Mouse (Mus musculus): Measurements from ENCODE around the gene Gm7544.
"Not testable (repeated sequence)": the region's sequence is repeated elsewhere in the genome, so short reads cannot be mapped to it uniquely, and the experiment has no call there.

Gene Gm7544

GRCm38 (mm10) chr1:82924650-82925049 is 31.2 kb downstream of the Gm7544 start, which contains the start of gene A030014E15Rik:
TSS of gene A030014E15Rik (plus strand) at chr1:82924917.
- DNase-seq (ENCODE audit: low spot score) = no peak

DNA sequence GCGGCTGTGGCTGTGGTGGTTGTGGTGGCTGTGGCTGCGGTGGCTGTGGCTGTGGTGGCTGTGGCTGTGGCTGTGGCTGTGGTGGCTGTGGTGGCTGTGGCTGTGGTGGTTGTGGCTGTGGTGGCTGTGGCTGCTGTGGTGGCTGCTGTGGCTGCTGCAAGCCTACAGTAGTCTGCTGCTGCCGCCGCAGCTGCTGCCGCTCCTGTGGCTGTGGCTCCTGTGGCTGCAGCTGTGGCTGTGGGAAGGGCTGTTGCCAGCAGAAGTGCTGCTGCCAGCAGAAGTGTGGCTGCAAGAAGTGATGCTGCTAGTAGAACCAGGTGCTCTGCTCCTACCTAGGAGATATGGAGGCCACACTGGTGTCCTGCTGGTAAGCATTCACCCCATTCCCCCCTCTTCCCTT is 42.4 kb downstream of the Gm7544 start:
- not testable (repeated sequence) for DNase-seq (ENCODE audit: low spot score)

GRCm38 (mm10) chr1:82913025-82913424 is 42.8 kb downstream of the Gm7544 start, which contains the start of gene A030005L19Rik:
TSS of gene A030005L19Rik (plus strand) at chr1:82913325.
- no peak for DNase-seq (ENCODE audit: low spot score)

- no peak for DNase-seq (ENCODE audit: low spot score)
Observed at GRCm38 (mm10) chr1:82905886-82906285, 49.9 kb downstream of the Gm7544 start.

Data from adipocyte (in vitro differentiated cells).